Mouse (Mus musculus): ENCODE results near the gene Tmod4.

DNA sequence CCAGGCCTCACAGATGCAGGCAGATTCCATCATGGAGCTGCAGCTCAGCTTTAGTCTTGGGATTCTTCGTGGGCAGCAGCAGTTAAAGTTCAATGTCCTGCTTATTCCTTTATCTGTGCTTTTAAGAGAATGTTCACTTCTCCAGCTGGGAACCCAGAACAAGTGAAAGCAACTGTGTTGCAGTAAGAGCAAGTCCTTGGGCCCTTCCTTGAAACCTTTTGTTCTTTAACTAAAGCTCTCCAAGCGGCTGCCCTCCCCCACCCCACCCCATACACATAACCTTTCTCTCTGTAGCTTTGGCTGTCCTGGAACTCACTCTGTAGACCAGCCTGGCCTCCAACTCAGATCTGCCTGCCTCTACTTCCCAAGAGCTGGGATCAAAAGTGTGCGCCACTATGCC lies 52.2 kb downstream of the Tmod4 start:
- TF ChIP-seq CTCF (IDR thresholded peaks at IDR 0.05; ENCODE audit: low read depth) (no peak), EP300 (IDR thresholded peaks at IDR 0.05; ENCODE audit: low read depth) (no peak)
